Mouse (Mus musculus): Measurements from ENCODE around the gene Cdk14. TPM values are rescaled to one million over a fixed set of nuclear protein-coding genes. Genes with fewer than 3 reads are reported as not detected.

Cdk14 gene
- total RNA-seq, 2 experiments from 2014 or later, result 209 to 215 TPM

GRCm38 (mm10) chr5:5206012-5206411 is 214.1 kb downstream of the Cdk14 start:
- no peak for DNase-seq (ENCODE audit: low spot score in 2 of 2)

DNA sequence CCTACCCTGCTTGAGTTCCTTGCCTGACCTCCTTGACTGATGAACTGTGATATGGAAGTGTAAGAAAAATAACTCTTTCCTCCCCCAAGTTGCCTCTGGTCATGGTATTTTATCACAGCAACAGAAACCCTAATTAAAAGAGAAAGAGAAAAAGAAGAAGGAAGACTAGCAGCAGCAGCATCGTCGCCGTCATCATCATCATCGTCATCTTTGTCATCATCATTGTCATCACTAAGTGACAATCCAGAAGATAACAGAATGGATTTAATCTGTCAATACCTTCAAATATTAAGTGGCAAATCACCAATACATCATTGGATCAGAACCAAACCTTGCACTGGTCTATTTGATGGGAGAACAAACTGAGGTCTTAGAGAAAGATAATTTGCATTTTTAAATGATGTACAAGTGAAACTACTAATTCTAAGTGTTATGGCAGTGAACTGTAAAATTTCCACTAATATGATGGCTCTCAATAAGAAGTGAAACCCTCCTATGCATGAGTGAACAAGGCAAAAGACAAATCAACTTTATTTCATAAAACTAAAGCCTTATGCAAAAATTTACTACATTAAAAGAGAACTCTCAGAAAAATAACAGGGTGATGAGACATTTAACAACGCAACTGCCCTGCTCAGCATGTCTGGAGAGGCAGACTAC is 225.4 kb downstream of the Cdk14 start:
- DNase-seq (ENCODE audit: low spot score in 2 of 2), result no peak

DNA sequence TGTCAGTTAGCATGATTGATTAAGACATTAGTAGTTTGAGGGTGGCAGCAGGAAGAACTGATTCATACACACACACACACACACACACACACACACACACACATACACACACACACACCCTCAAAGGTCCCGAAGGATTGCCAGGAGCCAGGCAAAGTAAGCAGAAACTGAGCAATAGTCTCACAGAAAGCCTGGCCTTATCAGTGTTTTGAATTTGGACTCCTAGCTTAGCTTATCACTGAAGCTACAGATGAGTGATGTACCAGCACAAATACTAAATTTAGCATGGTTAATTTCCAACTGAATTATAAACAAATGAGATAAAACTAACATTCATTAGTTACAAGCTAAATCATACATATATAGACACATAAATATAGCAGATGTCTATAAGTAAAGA is 230.5 kb downstream of the Cdk14 start:
- no peak for DNase-seq (ENCODE audit: low spot score in 2 of 2)

DNA sequence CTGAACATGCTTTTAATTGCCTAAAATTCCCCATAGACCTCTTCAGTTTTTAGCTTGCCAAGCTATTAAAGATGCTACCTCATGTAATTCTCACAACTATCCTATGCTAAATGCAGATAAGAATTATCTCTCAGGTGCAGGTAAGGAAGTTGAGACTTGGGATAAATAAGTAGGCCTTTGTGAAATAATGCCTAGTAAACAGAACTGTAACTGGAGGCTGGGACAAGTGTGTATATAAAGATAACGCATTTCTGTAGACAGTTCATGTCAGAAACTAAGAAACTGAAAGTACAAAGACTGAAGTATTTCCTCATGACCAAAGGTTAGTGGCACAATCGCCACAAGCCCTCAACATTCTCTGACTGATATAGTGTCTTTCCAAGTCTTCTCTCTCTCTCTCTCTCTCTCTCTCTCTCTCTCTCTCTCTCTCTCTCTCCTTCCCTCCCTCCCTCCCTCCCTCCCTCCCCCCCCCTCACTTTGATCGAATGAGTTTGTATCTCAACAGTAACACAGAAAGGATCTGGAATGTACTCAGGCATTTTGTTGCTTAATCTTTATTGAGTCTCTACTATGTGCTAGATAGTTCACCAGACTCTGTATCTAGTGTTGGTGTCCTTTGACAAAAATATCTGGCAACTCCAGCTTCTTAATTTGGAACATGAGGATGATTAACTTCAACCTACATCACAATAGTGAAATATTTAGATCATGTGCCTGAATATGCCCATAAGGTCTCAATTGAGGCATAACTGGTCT is 233.9 kb downstream of the Cdk14 start:
- no peak for DNase-seq (ENCODE audit: low spot score in 2 of 2)

GRCm38 (mm10) chr5:5185521-5185920 is 234.6 kb downstream of the Cdk14 start:
- DNase-seq (ENCODE audit: low spot score in 2 of 2), result no peak

DNA sequence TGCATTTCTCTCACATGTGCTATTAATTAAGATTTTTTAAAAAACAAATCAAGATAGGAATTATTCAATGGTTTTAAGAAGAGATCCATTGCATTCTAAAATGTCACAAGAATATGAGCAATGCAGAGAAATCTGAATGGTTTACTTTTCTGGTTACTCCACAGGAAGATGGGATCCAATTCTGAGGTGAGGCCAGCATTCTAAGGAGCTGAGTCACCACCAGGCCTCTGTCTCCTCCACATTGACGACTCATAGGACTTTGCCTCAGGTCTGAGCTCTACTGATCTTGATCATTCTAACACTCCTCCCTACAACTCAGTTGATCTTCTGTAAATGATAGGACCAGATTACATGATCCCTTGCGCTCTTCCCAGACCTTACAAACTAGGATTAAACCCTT is 239.4 kb downstream of the Cdk14 start:
- no peak for DNase-seq (ENCODE audit: low spot score in 2 of 2)

DNA sequence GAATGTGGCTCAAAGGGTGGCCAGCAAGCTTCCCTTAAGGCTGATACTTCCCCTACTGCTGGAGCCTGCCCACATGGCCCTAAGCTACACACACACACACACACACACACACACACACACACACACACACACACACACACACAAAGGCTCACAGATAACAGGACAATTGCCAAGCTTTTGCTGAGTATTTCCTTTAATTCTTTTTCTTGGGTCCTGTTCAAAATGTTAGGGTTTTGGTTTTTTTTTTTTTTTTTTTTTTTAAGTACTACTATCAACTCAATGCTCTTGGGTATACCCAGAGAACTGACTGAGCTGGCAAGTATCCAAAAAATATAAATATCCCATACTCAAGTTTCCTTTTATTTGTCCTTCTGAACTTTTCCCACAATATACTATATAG is 239.8 kb downstream of the Cdk14 start:
- DNase-seq (ENCODE audit: low spot score in 2 of 2), result no peak

GRCm38 (mm10) chr5:5176052-5176451 is 244.1 kb downstream of the Cdk14 start:
- DNase-seq (ENCODE audit: low spot score in 2 of 2), result no peak

DNA sequence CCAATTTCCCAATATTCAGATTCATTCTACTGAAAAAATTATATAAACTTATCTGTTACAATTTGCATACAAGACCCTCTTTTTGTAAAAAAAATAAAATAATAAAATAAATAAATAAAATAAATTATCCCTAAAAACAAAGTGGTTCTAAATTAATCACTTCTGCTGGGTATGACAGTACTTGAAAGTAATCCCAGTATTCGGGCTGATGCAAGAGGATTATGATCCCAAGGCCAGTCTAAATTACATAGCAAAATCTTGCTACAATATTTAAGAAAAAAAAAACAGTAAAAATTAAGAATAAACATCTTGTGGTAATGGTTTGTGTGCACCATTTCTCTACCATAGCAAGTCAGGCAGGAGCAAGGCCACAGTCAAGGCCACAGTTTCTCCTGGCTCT is 244.5 kb downstream of the Cdk14 start:
- DNase-seq (ENCODE audit: low spot score in 2 of 2), result no peak

DNA sequence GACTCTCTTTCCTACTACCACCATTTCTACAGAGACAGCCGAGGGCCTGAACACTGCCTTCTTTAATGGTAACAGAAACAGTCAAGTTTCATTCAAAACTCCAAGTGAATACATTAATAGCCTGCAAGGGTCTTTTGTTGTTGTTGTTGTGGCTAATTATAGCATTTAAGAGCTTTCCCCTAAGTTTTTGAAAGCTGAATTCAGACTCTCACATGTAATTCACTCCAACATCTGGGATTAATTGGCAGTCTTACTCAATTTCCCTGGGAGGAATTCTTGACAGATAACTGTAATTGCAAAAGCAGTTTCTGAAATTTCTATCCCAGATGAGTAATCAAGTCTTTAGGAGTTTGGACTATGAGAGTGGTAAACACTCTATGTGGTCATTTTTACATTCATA is 245.0 kb downstream of the Cdk14 start:
- no peak for DNase-seq (ENCODE audit: low spot score in 2 of 2)

DNA sequence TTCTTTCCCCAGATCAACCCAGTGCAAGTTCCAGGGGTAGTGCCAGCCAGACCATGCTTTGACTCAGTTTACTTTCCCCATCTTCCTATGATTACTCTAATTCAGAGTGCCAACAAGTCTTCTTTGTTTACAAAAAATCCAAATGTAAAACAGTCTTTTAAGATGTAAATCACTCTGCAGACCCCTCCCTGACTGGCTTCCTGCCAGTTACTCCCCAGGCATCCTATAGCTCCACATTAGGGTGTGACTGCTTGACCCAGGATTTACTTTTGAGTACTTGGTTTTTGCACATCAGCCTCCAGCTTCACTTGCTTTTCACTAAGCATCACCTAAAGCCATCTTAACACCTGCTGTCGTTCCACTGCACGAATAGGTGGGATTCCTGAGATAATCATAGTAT is 254.0 kb downstream of the Cdk14 start:
- no peak for DNase-seq (ENCODE audit: low spot score in 2 of 2)

GRCm38 (mm10) chr5:5164326-5164725 is 255.8 kb downstream of the Cdk14 start:
- DNase-seq (ENCODE audit: low spot score in 2 of 2), result no peak

- no peak for DNase-seq (ENCODE audit: low spot score in 2 of 2)
Observed at GRCm38 (mm10) chr5:5163823-5164222, 256.3 kb downstream of the Cdk14 start.

DNA sequence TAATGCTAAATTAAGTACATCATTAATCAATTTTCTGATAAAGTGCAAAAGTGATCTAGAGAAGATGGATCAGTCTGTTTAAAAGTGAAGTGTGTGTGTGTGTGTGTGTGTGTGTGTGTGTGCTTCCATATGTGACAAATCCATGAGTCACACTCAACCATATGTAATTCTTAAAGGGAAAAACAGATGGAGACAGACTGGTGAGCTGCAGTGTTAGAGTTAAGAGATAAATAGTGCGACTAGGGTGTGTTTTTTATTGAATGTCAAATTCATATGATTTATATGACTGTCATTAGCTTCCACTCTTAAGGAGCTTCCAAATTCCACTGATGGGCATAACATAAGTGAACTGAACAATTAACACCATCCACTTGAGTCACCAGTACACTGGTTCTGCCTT is 260.6 kb downstream of the Cdk14 start:
- DNase-seq (ENCODE audit: low spot score in 2 of 2), result no peak

- no peak for DNase-seq (ENCODE audit: low spot score in 2 of 2)
Observed at GRCm38 (mm10) chr5:5139855-5140254, 280.3 kb downstream of the Cdk14 start.

- DNase-seq (ENCODE audit: low spot score in 2 of 2), result no peak
Observed at GRCm38 (mm10) chr5:5134905-5135511, 285.1 kb downstream of the Cdk14 start.

- DNase-seq (ENCODE audit: low spot score in 2 of 2), result no peak
Observed at GRCm38 (mm10) chr5:5134143-5134904, 285.8 kb downstream of the Cdk14 start.

- DNase-seq (ENCODE audit: low spot score in 2 of 2), result no peak
Observed at GRCm38 (mm10) chr5:5128852-5129251, 291.3 kb downstream of the Cdk14 start.

DNA sequence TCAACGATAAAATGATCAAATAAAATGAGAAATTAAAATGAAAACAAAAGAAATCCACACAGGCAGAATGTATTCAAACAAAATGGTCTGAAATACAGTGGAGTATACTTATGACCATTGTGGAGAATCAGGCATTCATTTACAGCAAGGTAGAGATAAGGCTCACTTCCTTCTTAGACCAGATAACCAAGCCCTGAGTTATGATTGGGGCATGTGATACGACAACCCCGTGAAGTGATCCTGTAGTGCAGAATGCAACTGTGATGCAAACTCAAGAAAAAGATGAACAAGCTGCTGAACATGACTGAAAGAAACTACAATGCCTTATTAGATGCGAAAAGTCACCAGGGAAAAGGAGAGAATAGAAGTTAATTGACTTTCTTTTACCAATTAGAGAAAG is 295.5 kb downstream of the Cdk14 start:
- no peak for DNase-seq (ENCODE audit: low spot score in 2 of 2)

- DNase-seq (ENCODE audit: low spot score in 2 of 2), result no peak
Observed at GRCm38 (mm10) chr5:5116775-5117522, 303.2 kb downstream of the Cdk14 start.

DNA sequence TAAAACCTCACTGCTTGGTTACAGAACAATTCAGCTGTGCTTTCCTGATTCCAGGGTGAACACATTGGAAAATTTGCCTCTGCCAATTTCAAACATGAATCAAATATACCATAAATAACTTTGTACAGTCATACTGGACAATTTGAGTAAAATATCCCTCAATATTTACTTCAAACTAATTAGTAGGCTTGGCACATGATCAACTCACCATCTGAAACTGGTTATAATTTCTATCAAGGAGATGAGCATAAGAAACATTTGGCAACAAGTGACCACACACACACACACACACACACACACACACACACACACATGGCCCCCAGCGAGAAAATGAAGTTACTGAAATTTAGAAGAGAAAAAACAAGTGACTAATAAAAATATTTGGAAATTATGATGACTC is 304.6 kb downstream of the Cdk14 start:
- DNase-seq (ENCODE audit: low spot score in 2 of 2), result no peak

All from left cerebral cortex, adult 18-20 months (tissue).